Mouse (Mus musculus) cerebellum, adult 2 months (tissue): ENCODE data around the gene Kcnc3. TPM values are rescaled to one million over a fixed set of nuclear protein-coding genes. Genes with fewer than 3 reads are reported as not detected.
A peak's percentile ranks its signal among the peaks of the same experiment; 100 is the strongest.

Experiments
- DNase-seq, 2 experiments: peaks; one replicate each; pipeline ENCODE4 v3.0.0; 2021
- H3K27ac ChIP-seq: fragments of 200-500 bp; 2 replicates; pipeline ENCODE4 v1.5.1; 2012; ENCODE audit warnings: low read length, control low read depth, inconsistent platforms; ENCODE audit not compliant: insufficient read depth
- H3K27me3 ChIP-seq: fragments of 200-500 bp; 2 replicates; pipeline ENCODE4 v1.6.1; 2012; ENCODE audit warnings: inconsistent platforms, mild to moderate bottlenecking, low read length, moderate library complexity; ENCODE audit not compliant: control insufficient read depth, insufficient read depth
- H3K4me1 ChIP-seq: fragments of 200-500 bp; 2 replicates; pipeline ENCODE4 v1.6.1; 2011; ENCODE audit warnings: low read length; ENCODE audit not compliant: control insufficient read depth, insufficient read depth
- H3K4me3 ChIP-seq: fragments of 200-500 bp; replicated peaks from 2 replicates; pipeline ENCODE3; 2011; ENCODE audit warnings: mild to moderate bottlenecking, low read depth, low read length, control low read depth; ENCODE audit not compliant: insufficient read depth
- CTCF ChIP-seq: fragments of 200-500 bp; IDR thresholded peaks from 2 replicates; pipeline ENCODE4 v1.5.1; 2011; ENCODE audit warnings: low read depth, mild to moderate bottlenecking, control low read depth, low read length, moderate library complexity, borderline replicate concordance; ENCODE audit not compliant: insufficient read depth
- POLR2A ChIP-seq: fragments of 200-500 bp; IDR thresholded peaks from 2 replicates; pipeline ENCODE4 v1.6.1; 2011; ENCODE audit warnings: low read length, control low read depth, borderline replicate concordance; ENCODE audit not compliant: insufficient read depth
- WGBS: fragments of 180-500 bp; shearing (Covaris S2); methylation state at CpG from one replicate; pipeline ENCODE4 v1.1.7; 2018; 5-methylcytosine and 5-hydroxymethylcytosine counted together
- polyA plus RNA-seq: library from polyadenylated mRNA; depleted of rRNA; stranded (reverse); fragments of >200 nt; gene quantifications from 2 replicates; pipeline ENCODE4 v1.2.3, GENCODE M21; 2012

Kcnc3 gene
- polyA plus RNA-seq, 1 experiment = 368 TPM

- Histone ChIP-seq H3K27ac (no peak overlapping the region), H3K4me3 (no peak overlapping the region), H3K4me1 (peaks cover 16% of the 10 kb centered on the region), H3K27me3 (no peaks in the 10 kb centered on the region)
- 91% methylated on average over 9 of the region's 9 CpGs for WGBS
- TF ChIP-seq CTCF (no peak), POLR2A (no peak)
- no peak for DNase-seq
Measured at GRCm38 (mm10) chr7:44636684-44637083, 46.2 kb downstream of the Kcnc3 start.

DNA sequence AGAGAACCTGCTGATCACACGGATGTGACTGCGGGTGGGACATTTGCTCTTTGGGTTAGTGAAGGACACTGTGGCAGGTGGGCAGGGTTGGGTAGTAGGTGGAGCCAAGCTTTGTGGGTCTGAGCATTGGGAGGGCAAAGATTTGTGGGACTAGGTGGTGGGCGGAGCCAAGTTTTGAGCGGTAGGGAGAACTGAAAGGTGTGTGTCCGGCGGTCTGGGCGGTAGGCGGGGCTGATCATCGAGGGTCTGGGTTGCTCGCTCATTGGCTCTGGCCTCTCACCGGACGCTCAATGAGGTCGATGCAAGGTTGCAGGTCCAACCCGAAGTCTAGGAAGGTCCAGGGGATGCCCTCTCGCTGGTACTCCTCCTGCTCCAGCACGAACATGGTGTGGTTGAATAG lies 48.2 kb downstream of the Kcnc3 start:
- no peak overlapping the region for H3K4me3 ChIP-seq
- TF ChIP-seq CTCF (no peak), POLR2A (no peak)
- WGBS = 46% methylated on average over 16 of the region's 16 CpGs
- peaks cover 9% of the 10 kb centered on the region; the same call in 1 of the 2 replicates for H3K4me1 ChIP-seq
- H3K27me3 ChIP-seq = no peaks in the 10 kb centered on the region
- no peak overlapping the region for H3K27ac ChIP-seq
- DNase-seq = no peak

GRCm38 (mm10) chr7:44640843-44641605 lies 50.6 kb downstream of the Kcnc3 start:
- DNase-seq = no peak
- Histone ChIP-seq H3K4me1 (peaks cover 19% of the 10 kb centered on the region), H3K27ac (peak overlapping the region; percentile 36; the same call in 1 of the 2 replicates), H3K27me3 (no peaks in the 10 kb centered on the region), H3K4me3 (peak overlapping the region; percentile 35)
- WGBS = 36% methylated on average over 25 of the region's 25 CpGs
- TF ChIP-seq POLR2A (peak; percentile 19; the same call in 1 of the 2 replicates), CTCF (no peak)

GRCm38 (mm10) chr7:44641887-44642286 lies 51.4 kb downstream of the Kcnc3 start:
- Histone ChIP-seq H3K27me3 (no peaks in the 10 kb centered on the region), H3K27ac (no peak overlapping the region), H3K4me3 (no peak overlapping the region), H3K4me1 (peaks cover 19% of the 10 kb centered on the region)
- peak; percentile 81 to 89 for DNase-seq
- WGBS = 18% methylated on average over 8 of the region's 8 CpGs
- TF ChIP-seq CTCF = peak; percentile 88
- no peak for TF ChIP-seq POLR2A

DNA sequence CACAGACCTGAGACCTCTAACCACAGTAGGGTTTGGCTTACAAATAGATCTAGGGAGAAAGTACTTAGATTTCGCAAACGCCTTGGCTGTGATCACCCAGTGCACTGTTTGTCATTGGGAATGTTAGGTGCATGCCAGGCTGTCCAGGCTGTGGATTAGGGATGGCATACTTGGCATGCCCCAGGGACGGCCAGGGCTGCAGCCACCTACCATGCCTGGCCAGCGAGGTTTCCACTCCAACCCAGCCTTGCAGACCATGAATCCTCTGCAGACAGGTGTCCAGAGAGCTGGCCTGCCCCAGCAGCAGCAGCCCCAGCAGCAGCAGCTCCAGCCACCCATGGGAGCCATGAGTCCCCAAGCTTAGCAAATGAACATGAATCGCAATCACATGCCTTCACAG lies 54.8 kb downstream of the Kcnc3 start:
- Histone ChIP-seq H3K27ac (peak overlapping the region; percentile 64), H3K4me1 (peaks cover 19% of the 10 kb centered on the region), H3K27me3 (no peaks in the 10 kb centered on the region), H3K4me3 (peak overlapping the region; percentile 24)
- DNase-seq = peak in 1 of 2 experiments; percentile 52
- TF ChIP-seq POLR2A (no peak), CTCF (no peak)
- 31% methylated on average over 5 of the region's 5 CpGs for WGBS

- TF ChIP-seq CTCF (no peak), POLR2A (peak; percentile 33; the same call in 1 of the 2 replicates)
- H3K4me3 ChIP-seq = peak overlapping the region; percentile 35
- peaks cover 15% of the 10 kb centered on the region for H3K4me1 ChIP-seq
- no peaks in the 10 kb centered on the region for H3K27me3 ChIP-seq
- 5% methylated on average over 15 of the region's 15 CpGs for WGBS
- peak overlapping the region; percentile 64 for H3K27ac ChIP-seq
- peak; percentile 85 to 86 for DNase-seq
Measured at GRCm38 (mm10) chr7:44645951-44646350, 55.5 kb downstream of the Kcnc3 start.

GRCm38 (mm10) chr7:44647042-44647724 lies 56.7 kb downstream of the Kcnc3 start:
- Histone ChIP-seq H3K27ac (no peak overlapping the region), H3K27me3 (no peaks in the 10 kb centered on the region), H3K4me1 (peaks cover 11% of the 10 kb centered on the region), H3K4me3 (no peak overlapping the region)
- peak; percentile 85 to 90 for DNase-seq
- WGBS = 48% methylated on average over 7 of the region's 7 CpGs
- TF ChIP-seq POLR2A = no peak
- peak; percentile 88 for TF ChIP-seq CTCF
